Mouse (Mus musculus) skeletal muscle tissue, adult 2 months (tissue): ENCODE measurements around the gene Nup62.

ENCODE experiments used
- DNase-seq: peaks from one replicate; pipeline ENCODE4 v3.0.0-alpha.2; 2012; ENCODE audit warnings: low read depth, low spot score

Nup62 gene

GRCm38 (mm10) chr7:44848561-44849415 is 32.9 kb downstream of the Nup62 start, which contains the start of the genes Akt1s1 and Tbc1d17:
Akt1s1 (plus strand) TSS chr7:44848991.
Tbc1d17 (minus strand) TSS chr7:44849079.
- DNase-seq: peak; percentile 100

GRCm38 (mm10) chr7:44849416-44850111 is 33.7 kb downstream of the Nup62 start:
- DNase-seq: peak; percentile 95

GRCm38 (mm10) chr7:44850146-44850545 is 34.3 kb downstream of the Nup62 start:
- no peak for DNase-seq

GRCm38 (mm10) chr7:44850789-44851624 is 35.1 kb downstream of the Nup62 start:
- no peak for DNase-seq

GRCm38 (mm10) chr7:44851625-44852234 is 35.8 kb downstream of the Nup62 start:
- DNase-seq: no peak

GRCm38 (mm10) chr7:44852259-44853027 is 36.6 kb downstream of the Nup62 start:
- DNase-seq: no peak

GRCm38 (mm10) chr7:44853065-44853464 is 37.2 kb downstream of the Nup62 start:
- no peak for DNase-seq

- DNase-seq: no peak
Measured at GRCm38 (mm10) chr7:44853596-44854355, 37.9 kb downstream of the Nup62 start.

GRCm38 (mm10) chr7:44854356-44855031 is 38.6 kb downstream of the Nup62 start:
- DNase-seq: peak; percentile 77

GRCm38 (mm10) chr7:44855036-44855435 is 39.1 kb downstream of the Nup62 start:
- no peak for DNase-seq

- DNase-seq: no peak
Measured at GRCm38 (mm10) chr7:44856265-44856916, 40.5 kb downstream of the Nup62 start.

- peak; percentile 80 for DNase-seq
Measured at GRCm38 (mm10) chr7:44857042-44857552, 41.2 kb downstream of the Nup62 start, which contains the start of gene Pnkp. Pnkp (plus strand) TSS chr7:44857139.

- no peak for DNase-seq
Measured at GRCm38 (mm10) chr7:44857905-44858304, 42.0 kb downstream of the Nup62 start.

- no peak for DNase-seq
Measured at GRCm38 (mm10) chr7:44859896-44860295, 44.0 kb downstream of the Nup62 start.

GRCm38 (mm10) chr7:44860576-44861428 is 44.9 kb downstream of the Nup62 start:
- DNase-seq: no peak

- DNase-seq: no peak
Measured at GRCm38 (mm10) chr7:44861429-44861816, 45.5 kb downstream of the Nup62 start.

- no peak for DNase-seq
Measured at GRCm38 (mm10) chr7:44862434-44862833, 46.5 kb downstream of the Nup62 start.
